Mouse (Mus musculus): ENCODE measurements around the gene Pla2g5.
"Not testable (repeated sequence)": the region's sequence is repeated elsewhere in the genome, so short reads cannot be mapped to it uniquely, and the experiment has no call there.

The Pla2g5 gene

DNA sequence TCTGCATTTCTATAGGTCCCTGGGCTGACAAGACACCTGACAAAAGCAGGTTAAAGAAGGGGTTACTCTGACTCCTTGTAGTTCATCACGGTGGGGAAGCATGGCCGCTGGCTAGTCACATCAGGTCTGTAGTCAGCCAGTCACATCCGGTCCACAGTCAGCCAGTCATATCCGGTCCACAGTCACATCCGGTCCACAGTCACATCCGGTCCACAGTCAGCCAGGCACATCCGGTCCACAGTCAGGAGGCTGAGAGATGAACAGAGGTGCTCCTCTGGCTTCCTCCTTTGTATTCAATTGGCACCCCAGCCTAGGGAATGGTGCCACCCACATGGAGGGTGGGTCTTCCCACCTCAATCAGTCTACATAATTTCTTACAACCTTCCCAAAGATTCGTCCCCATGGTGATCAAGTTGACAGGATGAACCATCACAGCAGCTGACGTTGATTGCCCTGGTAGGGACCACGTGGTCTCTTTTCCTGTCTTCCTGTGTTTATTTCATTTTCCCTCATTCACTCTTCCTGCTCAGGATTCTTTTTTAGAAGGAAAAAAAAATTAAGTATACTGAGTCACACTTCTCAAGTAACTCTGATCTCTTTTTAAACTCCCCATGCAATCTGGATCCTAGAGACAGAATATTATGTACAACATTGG is at the start of gene Pla2g5:
TSS of gene Pla2g5 (minus strand) at position 139 of the 655 bp plus-strand sequence.
- in situ Hi-C loops (cut with MboI; ENCODE audit: unreplicated experiment in 2 of 2) = loop anchor here in 1 of 2 experiments (25.0 kb wide), 1 partner anchor 901 kb away; no protein-coding TSS in a partner anchor

DNA sequence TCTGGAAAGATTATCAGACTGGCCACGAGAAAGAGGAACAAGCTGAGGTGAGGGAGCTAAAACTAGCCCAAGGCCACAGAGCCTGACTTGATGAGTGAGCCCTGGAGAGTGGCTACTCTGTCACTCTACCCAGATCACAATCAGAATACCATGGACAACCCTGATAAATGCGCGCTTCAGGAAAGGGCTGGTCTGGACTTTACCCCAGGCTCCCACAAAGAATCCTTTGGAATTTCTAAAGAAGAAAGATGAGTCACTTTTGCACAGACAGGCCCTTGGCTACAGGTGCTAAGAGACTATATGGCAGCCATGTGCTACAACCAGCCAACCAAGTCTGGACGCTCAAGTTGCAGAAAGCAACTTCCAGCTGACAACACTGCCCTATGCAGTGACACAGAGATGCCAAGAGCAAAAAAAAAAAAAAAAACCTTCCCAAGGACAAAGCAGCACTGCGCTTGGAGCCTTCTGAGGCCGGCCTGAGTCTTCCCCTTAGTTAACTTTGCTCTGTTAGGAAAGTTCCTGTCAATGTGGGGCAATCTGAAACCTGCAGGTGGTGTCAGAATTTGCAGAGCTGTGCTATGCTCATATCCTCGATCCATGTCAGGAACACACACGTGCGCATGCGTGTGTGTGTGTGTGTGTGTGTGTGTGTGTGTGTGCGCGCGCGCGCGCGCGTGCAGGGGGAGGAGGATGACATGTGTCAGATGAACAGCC is 42.5 kb upstream of the Pla2g5 start:
- in situ Hi-C loops (cut with MboI; ENCODE audit: unreplicated experiment in 2 of 2) = loop anchor here in 1 of 2 experiments (25.0 kb wide), 1 partner anchor 1518 kb away; no protein-coding TSS in a partner anchor

DNA sequence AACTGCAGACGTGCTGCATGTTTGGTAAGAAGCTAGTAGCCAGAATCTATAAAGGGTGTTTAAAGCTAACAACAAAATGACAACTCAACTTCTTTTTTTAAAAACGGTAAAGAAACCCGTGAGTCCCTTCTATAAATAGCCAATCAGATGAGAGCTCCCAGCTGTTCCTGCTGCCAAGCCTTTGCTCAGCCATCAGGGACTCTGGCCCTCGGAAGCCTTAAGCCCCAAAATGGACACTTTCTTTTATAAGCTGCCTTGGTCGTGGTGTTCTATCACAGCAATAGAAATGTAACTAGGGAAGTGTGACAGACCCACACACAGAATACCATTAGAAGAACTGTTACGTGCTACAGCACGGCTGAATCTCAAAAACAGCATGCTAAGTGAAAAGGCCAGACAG is 36.1 kb upstream of the Pla2g5 start:
- in situ Hi-C loops (cut with MboI; ENCODE audit: unreplicated experiment in 2 of 2) = no loop called here

DNA sequence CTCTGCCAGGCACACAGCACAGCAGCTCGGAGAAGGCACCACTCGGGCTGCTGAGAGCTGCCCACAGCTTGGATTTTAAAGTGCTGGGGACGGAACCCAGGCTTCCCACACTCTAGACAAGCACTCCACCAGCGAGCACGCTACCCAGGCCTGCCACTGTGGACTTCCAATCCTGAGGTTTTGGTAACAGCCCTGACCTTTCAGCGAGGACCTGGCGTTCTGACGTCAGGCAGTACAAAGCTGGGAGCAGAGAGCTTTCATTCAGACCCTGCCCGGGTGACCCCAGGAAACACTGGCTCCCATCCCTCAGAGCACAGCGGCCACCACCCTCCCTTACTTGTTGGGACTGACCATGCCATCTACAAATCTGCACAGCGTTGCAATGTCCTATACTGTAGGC is 30.5 kb upstream of the Pla2g5 start:
- in situ Hi-C loops (cut with MboI; ENCODE audit: unreplicated experiment in 2 of 2) = not testable (repeated sequence)

DNA sequence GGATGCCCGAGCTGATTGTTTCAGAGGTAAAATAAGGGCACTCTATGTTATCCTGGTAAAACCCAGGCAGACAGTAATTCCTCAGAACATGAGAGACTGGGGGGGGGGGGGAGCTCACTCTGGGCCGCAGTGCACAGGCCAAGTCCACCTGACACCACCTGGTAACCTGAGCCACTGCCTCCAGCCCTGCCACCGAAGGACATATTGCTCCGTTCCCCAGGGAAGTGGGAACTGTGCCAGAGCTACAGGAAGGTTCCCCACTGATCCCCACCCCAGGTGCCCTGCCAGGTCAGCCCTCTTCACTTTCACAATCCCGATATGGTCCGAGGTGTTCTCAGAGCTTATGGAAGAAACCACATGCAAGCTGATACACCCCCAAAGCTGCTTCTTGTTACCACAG is 29.4 kb upstream of the Pla2g5 start:
- in situ Hi-C loops (cut with MboI; ENCODE audit: unreplicated experiment in 2 of 2) = no loop called here

DNA sequence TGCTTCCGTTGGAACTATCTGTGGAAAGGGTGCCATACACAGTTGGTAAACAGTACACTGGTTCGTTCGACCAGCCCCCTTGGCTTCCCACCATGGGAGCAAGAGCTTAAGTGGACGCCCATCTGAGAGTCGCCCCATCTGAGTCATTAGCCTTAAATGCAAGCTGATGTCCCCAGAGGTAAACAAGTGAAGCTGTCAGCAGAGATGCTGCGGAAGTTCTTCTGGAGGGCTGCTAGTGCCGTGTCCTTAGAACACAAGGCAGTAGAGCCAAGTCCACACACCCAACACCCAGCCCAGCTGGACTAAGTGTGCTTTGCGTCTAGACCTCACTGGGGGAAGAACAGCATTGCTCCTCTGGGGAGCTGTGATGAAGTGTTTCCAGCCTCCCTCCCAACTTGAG is 26.4 kb upstream of the Pla2g5 start:
- in situ Hi-C loops (cut with MboI; ENCODE audit: unreplicated experiment in 2 of 2) = no loop called here

DNA sequence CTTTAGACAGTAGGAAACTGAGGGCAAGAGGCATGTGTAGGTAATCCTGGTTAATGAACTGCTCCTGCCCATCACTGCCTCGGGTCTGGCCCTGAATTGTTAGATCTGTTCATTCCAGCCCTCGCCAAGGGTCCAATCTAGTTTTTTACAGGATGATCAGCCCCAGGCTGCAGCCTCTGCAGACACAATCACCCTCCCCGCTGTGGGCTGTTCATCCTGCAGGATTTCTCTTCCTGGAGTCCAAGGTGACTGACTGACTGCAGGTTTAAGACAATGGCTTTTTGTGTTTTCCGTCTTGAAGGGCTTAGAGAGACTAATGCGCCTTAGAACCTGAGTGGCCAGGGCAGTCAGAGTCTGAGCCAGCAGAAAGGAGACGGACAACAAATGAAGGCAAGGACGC is 25.9 kb upstream of the Pla2g5 start:
- in situ Hi-C loops (cut with MboI; ENCODE audit: unreplicated experiment in 2 of 2) = no loop called here

DNA sequence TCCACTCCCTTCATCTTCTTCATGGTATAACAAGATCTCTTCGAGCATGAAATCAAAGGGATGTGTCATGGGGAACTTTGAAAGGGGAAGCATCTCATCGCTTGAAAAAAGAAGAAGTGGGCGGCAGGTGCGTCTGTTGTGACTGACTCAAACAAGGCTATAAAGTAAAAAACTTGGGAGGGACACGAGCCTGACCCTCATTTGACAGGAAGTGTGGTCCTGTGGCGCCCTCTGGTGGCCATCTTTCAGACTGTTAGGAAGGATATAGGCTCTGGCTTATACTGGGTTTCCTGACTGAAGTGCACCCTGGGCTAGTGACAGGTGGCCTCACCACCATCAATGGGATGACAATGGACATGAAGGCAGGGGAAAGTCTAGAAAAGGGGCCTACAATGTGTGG is 21.0 kb upstream of the Pla2g5 start:
- in situ Hi-C loops (cut with MboI; ENCODE audit: unreplicated experiment in 2 of 2) = no loop called here

DNA sequence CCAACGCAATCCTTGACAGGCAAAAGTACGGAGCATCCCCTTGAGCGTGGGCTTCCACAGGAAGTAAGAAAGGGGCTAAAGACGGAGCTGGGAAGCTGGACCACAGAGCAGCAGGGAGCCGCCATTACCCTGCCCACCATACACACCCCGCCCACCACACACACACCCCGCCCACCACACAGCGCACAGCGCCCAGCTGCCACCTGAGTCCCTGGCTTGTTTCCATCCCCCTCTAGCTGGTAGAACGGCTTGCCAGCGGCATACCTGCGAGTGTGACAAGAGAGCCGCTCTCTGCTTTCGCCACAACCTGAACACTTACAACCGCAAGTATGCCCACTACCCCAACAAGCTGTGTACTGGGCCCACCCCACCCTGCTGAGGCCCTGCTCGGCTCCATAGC is 18.9 kb upstream of the Pla2g5 start:
- in situ Hi-C loops (cut with MboI; ENCODE audit: unreplicated experiment in 2 of 2) = no loop called here

DNA sequence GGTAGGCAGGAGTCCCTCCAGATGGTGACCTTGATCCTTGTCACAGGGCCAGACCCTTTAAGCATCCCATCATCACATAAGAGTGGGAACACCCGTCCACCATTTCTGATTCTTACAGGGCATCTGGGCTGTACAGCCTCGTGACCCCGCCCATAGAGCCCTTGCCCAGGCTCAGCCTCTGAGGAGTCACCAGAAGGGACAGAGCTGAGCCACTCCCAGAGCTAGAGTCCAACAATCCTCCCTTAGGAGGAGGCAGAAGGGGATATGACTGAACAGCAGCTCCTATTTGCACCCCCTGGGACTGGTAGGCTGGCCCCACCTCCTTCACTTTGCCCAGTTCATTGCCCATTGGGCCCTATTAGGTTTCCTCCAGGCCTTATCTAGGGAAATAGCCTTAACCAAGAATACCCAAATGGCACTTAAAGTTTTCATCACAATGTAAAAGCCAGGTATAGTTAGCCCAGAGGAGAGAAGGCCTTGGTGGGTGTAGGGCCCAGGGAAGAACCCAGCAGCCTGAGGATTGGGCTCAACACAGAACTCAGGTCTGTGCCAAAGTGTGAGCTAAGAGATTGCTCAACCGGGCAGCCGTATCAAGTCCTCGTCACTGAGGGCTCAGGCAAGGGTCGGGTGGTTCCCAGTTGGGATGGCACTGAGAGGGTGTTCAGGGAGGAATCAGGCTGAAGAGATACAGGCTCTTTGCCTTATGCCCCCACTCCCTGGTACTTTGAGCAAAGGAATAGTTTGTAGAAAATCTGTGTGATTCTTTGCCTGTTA is 17.7 kb upstream of the Pla2g5 start:
- in situ Hi-C loops (cut with MboI; ENCODE audit: unreplicated experiment in 2 of 2) = no loop called here

DNA sequence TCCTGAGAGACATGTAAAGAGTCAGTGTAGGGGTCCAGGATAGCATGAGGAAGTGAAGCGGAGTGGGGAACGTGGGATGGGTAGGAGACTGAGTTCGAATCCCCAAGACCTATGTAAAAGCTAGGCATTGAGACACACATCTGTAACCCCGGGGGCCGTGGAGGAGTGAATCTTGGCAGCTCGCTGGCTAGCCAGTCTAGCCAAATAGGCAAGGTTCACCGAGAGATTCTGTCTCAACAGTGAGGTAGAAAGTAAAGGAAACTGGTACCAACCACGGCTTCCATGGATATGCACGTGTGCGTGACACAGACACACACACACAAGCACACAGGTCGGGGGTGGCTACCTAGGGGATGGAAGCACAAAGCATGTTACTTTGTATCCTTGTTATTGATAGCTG is 16.5 kb upstream of the Pla2g5 start:
- in situ Hi-C loops (cut with MboI; ENCODE audit: unreplicated experiment in 2 of 2) = no loop called here

DNA sequence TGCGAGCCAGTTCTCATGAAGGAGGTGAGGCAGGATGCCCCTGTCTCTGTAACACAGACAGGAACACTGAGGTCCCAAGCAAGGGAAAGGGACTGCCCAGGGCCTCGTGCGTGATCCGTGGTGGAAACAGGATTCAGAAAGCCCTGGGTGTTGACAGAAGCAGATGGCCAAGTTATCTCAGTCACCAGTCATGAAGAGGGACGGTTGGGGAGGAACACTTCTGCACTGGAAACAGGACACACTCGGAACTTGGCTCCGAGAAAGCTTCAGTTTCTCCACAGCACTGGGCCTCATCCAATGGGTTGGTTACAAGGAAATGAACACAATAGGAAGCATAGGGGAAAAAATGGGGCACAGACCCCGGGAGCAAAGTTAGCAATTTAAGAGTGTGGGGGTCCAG is 15.5 kb upstream of the Pla2g5 start:
- in situ Hi-C loops (cut with MboI; ENCODE audit: unreplicated experiment in 2 of 2) = no loop called here

DNA sequence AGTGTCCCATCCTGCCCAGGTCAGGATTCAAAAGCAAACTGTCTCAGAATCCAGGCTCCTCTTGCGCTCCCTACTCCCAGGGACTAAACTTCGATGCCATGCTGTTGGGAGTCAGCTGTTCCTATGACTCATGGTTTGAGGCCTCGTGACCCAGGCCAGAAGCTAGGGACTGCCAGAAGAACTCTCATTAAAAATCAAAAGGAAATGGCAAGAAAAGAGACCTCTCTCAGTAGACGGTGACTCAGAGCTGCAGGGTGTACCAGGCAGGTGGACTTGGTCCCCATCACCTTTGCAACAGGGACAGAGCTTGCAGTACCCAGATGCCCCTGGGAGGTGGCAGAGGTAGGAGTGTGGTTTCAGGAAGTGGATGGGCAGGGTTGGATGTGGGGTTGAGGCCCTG is 14.4 kb upstream of the Pla2g5 start, which contains the start of gene Pla2g2e:
TSS of gene Pla2g2e (plus strand) at position 212 of the 400 bp plus-strand sequence.
- in situ Hi-C loops (cut with MboI; ENCODE audit: unreplicated experiment in 2 of 2) = no loop called here

DNA sequence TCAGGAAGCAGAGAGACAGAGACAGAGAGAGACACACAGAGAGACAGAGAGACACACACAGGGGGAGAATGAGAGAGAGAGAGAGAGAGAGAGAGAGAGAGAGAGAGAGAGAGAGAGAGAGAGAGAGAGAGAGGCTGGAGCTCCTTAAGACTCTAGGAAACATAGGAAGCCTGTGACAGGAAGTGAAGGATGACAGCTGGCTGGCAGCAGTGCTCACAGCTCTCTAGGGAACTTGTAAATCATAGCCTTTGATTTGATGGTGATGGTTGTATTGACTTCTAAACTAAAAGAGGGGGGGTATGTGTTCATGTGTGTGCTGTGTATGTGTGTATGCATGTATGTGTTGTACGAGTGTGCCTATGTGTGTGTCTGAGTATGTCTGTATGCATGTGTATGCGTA is 12.7 kb upstream of the Pla2g5 start:
- in situ Hi-C loops (cut with MboI; ENCODE audit: unreplicated experiment in 2 of 2) = no loop called here

DNA sequence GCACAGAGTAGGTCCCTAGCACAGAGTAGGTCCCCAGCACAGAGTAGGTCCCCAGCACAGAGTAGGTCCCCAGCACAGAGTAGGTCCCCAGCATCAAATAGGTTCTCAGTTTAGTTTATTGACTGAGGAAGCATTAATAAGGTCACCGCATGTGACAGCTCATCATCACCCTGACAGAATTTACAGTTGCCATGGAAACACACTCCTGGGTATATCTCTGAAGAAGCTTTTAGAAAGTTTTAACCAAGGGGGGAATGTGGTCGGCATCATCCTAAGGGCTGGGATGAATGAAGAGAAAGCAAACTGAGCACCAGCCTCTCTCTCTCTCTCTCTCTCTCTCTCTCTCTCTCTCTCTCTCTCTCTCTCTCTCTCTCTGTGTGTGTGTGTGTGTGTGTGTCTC is 12.0 kb upstream of the Pla2g5 start:
- in situ Hi-C loops (cut with MboI; ENCODE audit: unreplicated experiment in 2 of 2) = not testable (repeated sequence)

DNA sequence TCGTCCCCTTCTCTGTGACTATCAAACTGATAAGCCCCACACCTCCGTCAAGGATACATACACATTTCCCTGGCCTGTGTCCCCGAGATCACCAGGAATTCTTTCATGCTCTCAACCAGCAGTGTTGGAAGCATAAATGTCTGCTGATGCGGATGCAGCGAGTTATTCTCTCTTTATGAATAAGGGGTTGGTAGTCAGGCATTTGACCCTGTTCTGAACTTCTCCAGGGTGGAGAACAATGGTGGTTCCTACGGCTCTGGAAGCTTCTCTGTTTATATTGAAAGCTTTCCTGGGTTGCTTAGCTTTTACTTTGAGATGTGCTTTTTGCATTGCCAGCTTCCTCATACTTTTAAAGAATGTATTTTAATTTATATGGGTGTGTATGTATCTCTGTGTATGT is 10.6 kb upstream of the Pla2g5 start, which contains the start of gene Gm13030:
TSS of gene Gm13030 (minus strand) at position 101 of the 400 bp plus-strand sequence.
- in situ Hi-C loops (cut with MboI; ENCODE audit: unreplicated experiment in 2 of 2) = loop anchor here in 1 of 2 experiments (25.0 kb wide), 1 partner anchor 912 kb away; no protein-coding TSS in a partner anchor

DNA sequence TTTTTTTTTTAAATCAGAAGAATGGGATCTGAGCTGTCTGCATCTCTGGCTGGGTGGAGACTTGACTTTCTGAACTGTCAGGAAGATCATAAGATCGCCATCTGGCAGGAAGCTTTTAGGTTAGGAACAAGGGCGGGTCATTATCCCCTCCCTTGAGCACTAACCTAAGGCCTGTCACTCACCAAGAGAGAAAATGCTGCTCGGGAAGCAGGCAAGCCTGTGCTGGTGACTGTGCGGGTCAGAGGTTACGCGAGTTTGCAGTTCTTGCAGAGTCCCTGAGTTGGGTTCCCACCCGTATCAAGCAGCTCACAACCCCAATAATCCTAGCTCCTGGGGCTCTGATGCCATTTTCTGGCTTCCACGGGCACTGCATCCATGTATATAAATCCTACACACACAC is 5.4 kb upstream of the Pla2g5 start:
- in situ Hi-C loops (cut with MboI; ENCODE audit: unreplicated experiment in 2 of 2) = loop anchor here in 1 of 2 experiments (25.0 kb wide), 1 partner anchor 906 kb away; no protein-coding TSS in a partner anchor

DNA sequence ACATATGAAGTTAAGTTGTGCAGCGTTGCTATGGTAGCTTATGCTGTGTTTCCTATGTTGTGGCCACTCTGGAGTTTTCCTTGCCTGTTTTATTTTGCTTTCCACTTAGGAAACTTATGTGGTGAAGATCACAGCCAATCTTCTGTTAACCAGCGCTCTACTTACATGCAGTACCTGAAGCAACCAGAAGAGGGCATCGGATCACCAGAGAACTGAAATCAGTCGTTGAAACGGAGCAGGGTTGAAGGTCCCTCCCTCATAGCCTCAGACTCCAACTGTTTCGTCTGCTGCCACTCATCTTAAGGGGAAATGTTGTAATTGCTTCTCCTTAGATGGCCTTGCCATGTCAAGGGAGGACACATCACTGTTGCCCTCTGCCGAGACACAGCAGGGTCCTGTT is 3.1 kb upstream of the Pla2g5 start:
- in situ Hi-C loops (cut with MboI; ENCODE audit: unreplicated experiment in 2 of 2) = loop anchor here in 1 of 2 experiments (25.0 kb wide), 1 partner anchor 904 kb away; no protein-coding TSS in a partner anchor

DNA sequence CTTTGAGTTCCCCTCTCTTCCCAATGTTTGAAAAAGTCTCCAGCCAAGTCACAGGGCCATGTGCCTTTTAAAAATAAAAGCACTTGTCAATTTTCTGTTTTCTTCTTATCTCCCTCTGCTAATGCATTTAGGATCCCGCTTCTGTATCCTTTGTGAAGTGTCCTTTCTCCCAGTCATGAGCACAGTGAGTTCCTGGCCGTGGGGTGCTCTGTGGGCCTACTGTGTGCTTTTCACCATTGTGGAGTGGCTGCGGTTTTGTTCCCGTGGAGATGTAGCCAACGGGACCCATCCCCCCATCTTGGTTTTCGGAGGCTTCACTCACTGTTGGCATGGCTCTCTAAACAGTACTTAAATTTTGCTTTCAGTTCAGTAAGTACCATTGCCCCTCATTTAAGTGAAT is 2.7 kb upstream of the Pla2g5 start:
- in situ Hi-C loops (cut with MboI; ENCODE audit: unreplicated experiment in 2 of 2) = loop anchor here in 1 of 2 experiments (25.0 kb wide), 1 partner anchor 904 kb away; no protein-coding TSS in a partner anchor

DNA sequence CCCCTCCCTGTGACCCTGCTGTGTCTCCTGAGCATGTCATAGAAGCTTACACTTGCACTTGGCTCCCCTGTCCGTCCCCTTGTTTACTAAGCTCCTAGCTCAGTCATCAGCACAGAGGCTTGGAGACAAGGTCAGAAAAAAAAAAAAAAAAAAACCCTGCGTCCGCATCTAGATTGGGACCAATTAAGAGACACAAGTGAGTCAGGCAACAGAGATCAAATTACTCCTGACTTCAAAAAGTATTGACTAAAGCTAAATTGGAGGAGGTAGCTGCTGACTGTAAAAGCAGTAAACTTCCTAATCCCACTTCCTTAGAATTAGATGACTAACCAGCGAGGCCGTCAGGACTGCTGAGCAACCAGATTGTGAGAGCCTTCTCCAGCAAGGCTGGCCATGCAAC is 1.8 kb upstream of the Pla2g5 start:
- in situ Hi-C loops (cut with MboI; ENCODE audit: unreplicated experiment in 2 of 2) = loop anchor here in 1 of 2 experiments (25.0 kb wide), 1 partner anchor 903 kb away; no protein-coding TSS in a partner anchor

DNA sequence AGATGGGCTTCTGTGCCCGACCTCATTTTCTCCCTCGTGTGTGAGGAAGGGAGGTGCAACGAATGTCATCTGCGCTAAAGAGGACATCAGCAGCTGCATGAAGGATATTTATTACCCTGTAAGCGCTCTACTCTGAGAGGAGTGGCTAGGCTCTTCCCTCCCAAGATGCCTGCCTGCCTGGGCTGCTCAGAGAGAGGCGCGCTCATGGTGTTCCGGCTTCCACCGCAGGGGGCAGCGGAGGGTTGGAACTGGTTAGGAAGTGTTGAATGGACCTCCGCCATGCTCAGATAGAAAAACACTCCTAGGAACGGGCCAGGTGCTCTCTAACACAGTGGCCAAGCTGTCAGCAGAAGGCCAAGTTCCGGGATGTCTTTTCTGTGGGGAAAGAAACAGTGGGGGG is 3.6 kb downstream of the Pla2g5 start:
- in situ Hi-C loops (cut with MboI; ENCODE audit: unreplicated experiment in 2 of 2) = loop anchor here in 1 of 2 experiments (10.0 to 25.0 kb wide), 2 partner anchors 155 to 897 kb away; no protein-coding TSS in a partner anchor

All from v-Abl transformed pro-B cells (cell line).